Mouse (Mus musculus): ENCODE data around the gene Mical2.
A peak's percentile ranks its signal among the peaks of the same experiment; 100 is the strongest.

The Mical2 gene

GRCm38 (mm10) chr7:112209621-112210020 is 16.0 kb upstream of the Mical2 start:
- DNase-seq: no peak

- DNase-seq: peak; percentile 33 to 59
These were observed 12.5 kb upstream of the Mical2 start for GRCm38 (mm10) chr7:112212921-112213721.

- no peak for DNase-seq
These were observed 9.8 kb upstream of the Mical2 start for GRCm38 (mm10) chr7:112215871-112216270.

GRCm38 (mm10) chr7:112216720-112217119 is 8.9 kb upstream of the Mical2 start:
- DNase-seq: no peak

- no peak for DNase-seq
These were observed 8.4 kb upstream of the Mical2 start for GRCm38 (mm10) chr7:112217208-112217607.

- DNase-seq: peak; percentile 69 to 74
These were observed 2.7 kb upstream of the Mical2 start for GRCm38 (mm10) chr7:112222733-112223524.

DNA sequence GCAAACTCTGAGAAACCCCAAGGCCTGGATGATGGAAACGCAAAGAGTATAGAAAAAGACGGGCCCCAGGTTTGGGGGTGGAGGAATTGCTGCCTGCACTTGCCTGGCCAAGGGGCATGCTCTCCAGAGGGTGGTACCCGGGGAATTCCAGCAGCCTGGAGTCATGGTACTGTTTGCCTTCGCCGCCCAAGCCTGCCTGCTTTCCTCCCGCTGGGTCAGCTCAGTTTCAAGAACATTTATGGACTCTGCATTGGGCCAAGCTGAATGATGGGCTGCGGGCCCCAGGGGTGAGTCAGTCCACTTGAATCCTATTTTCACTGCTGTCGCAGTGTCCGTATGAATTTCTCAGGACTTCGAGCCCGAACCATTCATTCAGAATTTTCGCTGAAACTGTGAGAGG is 802 bp upstream of the Mical2 start:
- DNase-seq: peak in 1 of 2 experiments; percentile 26

DNA sequence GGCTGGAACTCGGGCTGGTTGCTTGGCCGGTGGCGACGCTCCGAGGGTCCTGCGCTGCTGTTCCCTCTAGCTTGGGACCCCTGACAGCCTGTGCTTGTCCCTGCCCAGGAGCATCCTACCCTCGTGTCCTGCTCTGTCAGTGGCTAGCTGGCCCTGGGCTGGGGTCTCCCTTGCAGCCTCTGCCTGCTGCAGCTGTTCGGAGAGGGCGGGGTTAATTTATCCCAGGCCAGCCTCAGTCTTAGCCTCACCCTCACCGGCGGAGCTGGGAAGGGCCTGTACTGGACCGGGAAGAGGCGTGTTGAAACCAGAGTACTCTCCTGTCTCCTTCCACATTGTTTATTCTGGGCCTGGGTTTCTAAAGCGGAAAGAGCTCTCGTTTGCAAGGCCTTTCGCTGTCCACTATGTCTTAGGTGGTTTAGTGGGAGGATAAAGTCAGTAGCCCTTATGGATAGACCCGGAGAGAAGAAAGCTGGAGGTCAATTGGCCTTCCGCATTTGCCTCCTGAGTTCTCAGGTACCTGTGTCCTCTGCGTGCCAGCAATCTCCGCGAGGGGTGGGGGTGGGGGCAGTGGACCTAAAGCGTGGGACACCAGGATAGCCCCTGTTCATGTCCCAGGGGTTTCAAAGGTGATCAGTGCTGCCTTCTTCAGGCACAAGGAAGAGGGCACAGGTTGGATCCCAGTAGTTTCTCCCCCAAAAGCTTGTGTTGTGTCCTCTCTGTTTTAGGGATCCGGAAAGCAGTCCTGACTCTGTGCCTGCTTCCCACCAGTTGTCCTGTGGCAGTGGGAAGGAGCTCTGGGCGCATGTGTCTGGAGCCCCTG is 1.0 kb downstream of the Mical2 start:
- DNase-seq: peak; percentile 55 to 65

- DNase-seq: no peak
These were observed 1.6 kb downstream of the Mical2 start for GRCm38 (mm10) chr7:112227266-112227562.

GRCm38 (mm10) chr7:112228827-112229498 is 3.3 kb downstream of the Mical2 start:
- DNase-seq: peak; percentile 34 to 45

- DNase-seq: peak; percentile 59 to 61
These were observed 6.1 kb downstream of the Mical2 start for GRCm38 (mm10) chr7:112231731-112232130.

DNA sequence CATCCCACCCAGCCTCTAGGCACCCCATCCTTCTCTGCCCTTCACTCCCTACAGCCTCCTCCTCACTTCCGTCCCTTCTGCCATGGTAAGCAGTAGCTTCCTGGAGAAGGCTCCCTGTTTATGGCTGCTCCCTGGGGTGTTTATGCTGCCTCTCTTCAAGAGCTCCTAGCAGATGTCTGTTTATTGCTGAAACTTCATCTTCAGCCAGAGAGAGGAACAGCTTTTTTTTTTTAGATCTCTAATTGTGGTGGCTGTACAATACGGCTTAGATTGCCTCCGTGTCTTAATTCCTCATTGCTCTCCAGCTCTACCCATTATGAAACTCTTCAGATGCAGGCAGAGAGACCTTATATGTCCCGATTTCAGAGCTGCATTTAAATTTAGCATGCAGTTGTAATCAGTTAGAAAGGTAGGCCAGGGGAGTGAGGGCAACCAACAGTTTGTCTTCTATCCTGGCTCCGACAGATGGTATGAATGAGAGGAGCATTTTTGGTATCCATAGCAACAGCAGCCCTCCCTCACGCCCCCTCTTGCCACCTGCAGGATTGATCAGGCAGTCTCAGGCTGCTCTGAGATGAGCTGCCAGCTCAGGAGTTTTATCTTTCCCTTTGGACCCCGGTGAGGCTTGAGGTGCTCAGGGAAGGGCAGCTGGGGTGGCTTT is 7.8 kb downstream of the Mical2 start:
- DNase-seq: peak; percentile 51 to 67

GRCm38 (mm10) chr7:112234410-112234809 is 8.8 kb downstream of the Mical2 start:
- DNase-seq: peak in 1 of 2 experiments; percentile 13

- DNase-seq: peak in 1 of 2 experiments; percentile 36
These were observed 9.8 kb downstream of the Mical2 start for GRCm38 (mm10) chr7:112235493-112235892.

DNA sequence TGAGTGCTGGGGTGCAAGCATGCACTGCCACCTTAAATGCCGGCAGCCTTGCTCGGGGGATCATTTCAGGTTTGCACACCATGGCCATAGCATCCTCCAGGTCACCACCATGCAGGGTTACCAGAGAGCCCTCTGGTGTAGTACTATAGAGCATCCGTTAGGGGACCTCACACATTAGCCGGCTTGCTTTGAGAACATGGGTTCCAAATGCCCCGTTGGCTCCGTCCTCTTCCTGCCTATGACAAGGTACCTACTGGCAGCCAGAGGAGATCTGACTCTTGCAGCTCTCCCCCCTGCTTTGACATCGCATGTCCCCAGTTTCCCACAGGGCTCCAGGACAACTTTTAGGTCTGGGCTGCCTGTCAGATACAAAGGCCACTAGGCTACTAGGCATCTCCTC is 11.6 kb downstream of the Mical2 start:
- no peak for DNase-seq

DNA sequence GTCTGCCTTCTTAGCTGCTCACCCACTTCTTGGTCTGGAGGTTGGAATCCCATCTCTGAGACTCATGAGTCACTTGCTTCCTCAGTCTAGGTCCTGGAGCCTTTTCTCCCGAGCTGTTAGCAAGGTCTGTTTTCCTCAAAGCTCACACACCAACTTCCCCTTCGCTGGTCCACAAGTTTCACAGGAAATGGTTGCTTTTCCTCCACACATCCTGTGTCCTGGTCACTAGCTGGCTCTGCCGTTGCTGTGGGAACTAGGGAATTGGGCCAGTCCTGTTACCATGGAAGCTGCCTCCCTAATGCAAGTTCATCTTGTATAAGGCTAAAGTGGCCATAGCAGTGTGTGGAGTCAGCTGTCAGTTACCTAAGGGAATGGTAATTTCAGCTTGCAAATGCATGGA is 12.2 kb downstream of the Mical2 start:
- DNase-seq: no peak

GRCm38 (mm10) chr7:112238768-112239728 is 13.4 kb downstream of the Mical2 start:
- peak; percentile 57 to 58 for DNase-seq

DNA sequence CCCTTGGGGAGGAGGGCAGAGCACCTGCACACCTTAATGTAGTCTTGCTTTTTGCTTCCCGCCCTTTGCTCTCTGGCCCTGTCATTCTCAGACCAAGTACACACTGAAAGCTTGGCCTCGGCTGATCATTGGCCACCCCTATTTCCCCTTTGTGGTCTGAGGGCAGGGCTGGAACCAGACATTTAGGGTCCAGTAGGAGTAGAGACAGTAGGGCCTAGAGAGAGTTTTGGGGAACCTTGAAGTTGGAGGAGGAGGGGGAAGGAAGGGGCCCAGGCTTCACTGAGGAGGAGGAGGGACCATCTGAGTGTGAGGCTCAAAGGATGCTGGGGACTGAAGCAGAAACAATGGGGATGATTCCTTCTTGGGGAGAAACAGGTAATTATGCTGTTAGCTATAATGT is 15.1 kb downstream of the Mical2 start:
- DNase-seq: peak in 1 of 2 experiments; percentile 25

GRCm38 (mm10) chr7:112241211-112241944 is 15.7 kb downstream of the Mical2 start:
- peak; percentile 71 to 77 for DNase-seq

- DNase-seq: peak; percentile 71 to 74
These were observed 16.3 kb downstream of the Mical2 start for GRCm38 (mm10) chr7:112241945-112242329.

Measured in cerebellum, postnatal 25 days (tissue).